Mouse (Mus musculus) hindlimb bud, embryonic 11.5 days (tissue): ENCODE results near the gene Vmn1r104.
"Not testable (repeated sequence)": the region's sequence is repeated elsewhere in the genome, so short reads cannot be mapped to it uniquely, and the experiment has no call there.

Source experiments
- DNase-seq: peaks from one replicate; pipeline ENCODE4 v3.0.0-alpha.2; 2012; ENCODE audit warnings: low read depth, low spot score; ENCODE audit errors: extremely low spot score

Vmn1r104 gene

GRCm38 (mm10) chr7:20533537-20533936, at the start of gene Vmn1r104:
TSS of gene Vmn1r104 (plus strand) at chr7:20533837.
- not testable (repeated sequence) for DNase-seq

GRCm38 (mm10) chr7:20510434-20510833, 23.2 kb upstream of the Vmn1r104 start, which contains the start of gene Vmn1r103:
TSS of gene Vmn1r103 (minus strand) at chr7:20510534.
- not testable (repeated sequence) for DNase-seq

GRCm38 (mm10) chr7:20545657-20546056, 12.0 kb downstream of the Vmn1r104 start, which contains the start of gene Gm5726:
TSS of gene Gm5726 (minus strand) at chr7:20545757.
- DNase-seq: not testable (repeated sequence)

- DNase-seq: not testable (repeated sequence)
Observed at GRCm38 (mm10) chr7:20576141-20576540, 42.5 kb downstream of the Vmn1r104 start, which contains the start of gene Gm4141. TSS of gene Gm4141 (minus strand) at chr7:20576241.
